Mouse (Mus musculus): Measurements from ENCODE around the gene Gadd45gip1.

Gadd45gip1 gene

GRCm38 (mm10) chr8:84831490-84831889 is at the start of gene Gadd45gip1:
TSS of gene Gadd45gip1 (plus strand) at chr8:84831522.
- no peak for DNase-seq (ENCODE audit: low spot score)

DNA sequence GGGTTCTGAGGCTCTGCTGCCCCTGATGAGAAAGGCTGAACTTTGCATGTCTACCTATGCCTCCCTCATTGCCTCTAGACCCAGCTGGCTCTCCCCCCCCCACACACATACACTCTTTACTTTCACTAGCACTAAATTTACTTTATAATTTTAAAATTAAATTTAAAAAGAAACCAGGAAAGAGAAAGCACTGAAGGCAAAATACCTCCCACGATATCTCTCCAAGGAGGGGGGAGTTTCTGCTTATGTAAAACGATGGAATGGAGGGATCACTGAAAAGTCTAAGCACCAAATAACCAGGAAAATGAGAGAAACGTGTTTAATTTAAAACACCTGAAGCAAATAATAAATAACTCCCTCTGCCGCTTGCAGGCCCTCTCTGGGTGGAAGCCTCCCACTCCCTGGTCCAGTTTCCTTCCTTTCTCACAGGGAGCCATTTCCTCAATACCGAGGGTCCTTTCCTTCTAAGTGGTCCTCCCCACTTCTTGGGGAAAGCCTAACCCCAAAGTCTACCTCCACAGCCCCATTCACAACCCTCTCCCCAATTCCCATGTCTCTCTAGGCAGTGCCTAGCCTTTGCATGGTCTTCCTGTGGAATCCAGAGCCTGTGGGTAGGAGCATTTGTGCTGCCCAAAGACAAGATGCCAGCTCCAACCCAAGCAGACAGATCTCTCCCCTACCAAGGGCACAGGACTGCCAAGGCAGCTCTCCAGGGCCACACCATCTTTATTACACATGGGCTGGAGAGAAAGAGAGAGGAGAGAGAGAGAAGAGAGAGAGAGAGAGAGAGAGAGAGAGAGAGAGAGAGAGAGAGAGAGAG is 49.4 kb upstream of the Gadd45gip1 start:
- DNase-seq (ENCODE audit: low spot score): no peak

DNA sequence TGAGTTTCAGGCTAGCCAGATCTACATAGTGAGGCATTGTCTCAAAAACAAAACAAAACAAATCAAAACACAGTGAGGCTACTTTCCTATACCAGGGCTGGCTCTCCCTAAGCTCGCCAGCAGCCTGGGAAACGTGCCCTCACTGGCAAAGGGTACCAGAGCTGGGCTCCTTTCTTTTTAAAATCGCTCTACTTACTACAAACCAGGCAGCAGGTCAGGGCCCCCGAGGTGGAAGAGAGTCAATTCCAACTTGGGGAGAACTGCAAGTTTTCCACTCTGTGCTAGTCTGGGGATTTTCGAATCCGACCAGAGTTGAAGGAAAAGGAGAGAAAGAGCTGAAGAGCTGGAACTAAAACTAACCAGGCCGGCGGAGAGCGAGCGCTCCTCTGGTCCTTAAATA is 48.6 kb upstream of the Gadd45gip1 start:
- no peak for DNase-seq (ENCODE audit: low spot score)

- no peak for DNase-seq (ENCODE audit: low spot score)
These were observed 48.0 kb upstream of the Gadd45gip1 start for GRCm38 (mm10) chr8:84783198-84783918.

- DNase-seq (ENCODE audit: low spot score): no peak
These were observed 47.3 kb upstream of the Gadd45gip1 start for GRCm38 (mm10) chr8:84783919-84784581.

DNA sequence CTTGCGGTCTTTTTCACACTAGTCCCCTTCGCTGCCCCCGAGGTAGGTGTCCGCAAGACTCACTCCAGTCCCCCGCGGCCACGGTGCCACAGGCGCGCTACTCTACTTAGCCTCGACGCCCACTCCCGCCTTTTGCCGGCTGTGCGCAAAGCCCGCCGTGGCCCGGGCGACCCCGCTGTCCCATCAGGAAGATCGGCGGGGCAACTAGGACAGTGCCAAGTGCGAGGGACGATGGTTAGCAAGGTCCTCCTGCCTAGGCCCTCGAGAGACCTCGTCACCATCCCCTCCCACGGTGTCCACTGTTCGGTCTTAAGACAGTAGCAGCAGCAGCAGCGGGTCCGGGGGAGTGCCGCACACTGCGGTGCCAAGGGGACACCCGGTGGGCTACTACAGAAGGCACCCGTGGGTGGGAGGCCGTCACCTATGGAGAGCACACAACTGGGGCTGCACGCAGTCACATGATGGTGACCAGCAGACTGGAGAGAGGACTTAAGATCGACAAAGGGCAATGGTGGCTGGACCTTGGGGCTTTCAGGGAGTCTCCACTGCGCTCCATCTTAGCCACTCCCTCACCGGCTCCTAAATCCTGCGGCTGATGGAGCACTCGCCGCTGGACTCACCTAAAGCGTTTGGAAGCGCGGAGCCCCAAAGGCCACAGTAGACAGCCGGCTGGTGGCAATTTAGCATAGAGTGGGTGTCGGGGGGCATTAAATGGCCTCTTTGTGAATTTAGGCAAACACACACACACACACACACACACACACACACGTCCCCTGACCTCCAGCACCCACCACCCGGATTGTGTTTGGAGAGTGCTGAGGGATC is 46.4 kb upstream of the Gadd45gip1 start:
- DNase-seq (ENCODE audit: low spot score): no peak

- no peak for DNase-seq (ENCODE audit: low spot score)
These were observed 45.9 kb upstream of the Gadd45gip1 start for GRCm38 (mm10) chr8:84785506-84785755.

DNA sequence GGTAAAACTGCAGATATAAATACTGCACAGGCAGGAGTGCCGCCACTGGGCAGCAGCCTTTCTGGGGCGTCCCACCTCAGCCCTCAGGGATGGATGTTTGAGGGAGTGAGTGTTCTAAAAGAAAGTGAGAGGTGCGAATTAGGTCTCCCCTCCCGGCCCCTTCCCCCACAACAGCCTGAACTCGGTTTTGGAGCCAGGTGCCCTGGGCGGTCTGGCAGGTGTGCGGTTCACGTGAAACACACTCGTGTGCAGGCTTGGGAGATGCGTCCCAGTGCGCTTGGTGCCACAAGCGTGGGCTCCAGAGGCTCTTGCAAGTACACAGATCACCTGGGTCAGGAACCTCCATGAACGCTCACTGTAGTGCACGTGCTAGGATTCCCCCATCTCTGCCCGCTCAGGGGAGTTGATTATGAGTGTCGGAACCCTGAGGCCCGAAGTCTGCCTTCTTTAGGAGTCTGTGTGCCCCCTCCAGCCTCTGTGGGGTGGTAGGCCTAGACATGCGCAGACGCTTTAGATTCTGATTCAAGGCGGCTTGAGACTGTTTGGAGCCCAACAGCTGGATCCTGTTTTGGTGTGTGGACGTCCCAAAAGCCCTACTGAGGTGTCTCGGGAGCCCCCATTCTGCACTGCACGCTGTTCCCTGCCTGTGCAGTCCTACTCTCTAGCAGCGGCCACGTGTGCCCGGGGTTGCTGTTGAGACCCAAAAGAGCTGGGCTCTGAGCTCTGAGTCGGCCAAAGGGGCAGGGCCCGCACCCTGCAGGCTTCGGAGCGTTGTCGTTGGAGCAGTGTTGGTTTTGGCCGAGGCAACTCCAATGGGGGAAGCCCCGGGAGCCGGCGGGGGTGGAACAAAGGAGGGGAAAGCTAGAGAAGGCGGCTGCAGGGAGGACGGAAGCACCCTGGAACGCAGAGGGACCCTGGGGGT is 45.3 kb upstream of the Gadd45gip1 start:
- DNase-seq (ENCODE audit: low spot score): no peak

DNA sequence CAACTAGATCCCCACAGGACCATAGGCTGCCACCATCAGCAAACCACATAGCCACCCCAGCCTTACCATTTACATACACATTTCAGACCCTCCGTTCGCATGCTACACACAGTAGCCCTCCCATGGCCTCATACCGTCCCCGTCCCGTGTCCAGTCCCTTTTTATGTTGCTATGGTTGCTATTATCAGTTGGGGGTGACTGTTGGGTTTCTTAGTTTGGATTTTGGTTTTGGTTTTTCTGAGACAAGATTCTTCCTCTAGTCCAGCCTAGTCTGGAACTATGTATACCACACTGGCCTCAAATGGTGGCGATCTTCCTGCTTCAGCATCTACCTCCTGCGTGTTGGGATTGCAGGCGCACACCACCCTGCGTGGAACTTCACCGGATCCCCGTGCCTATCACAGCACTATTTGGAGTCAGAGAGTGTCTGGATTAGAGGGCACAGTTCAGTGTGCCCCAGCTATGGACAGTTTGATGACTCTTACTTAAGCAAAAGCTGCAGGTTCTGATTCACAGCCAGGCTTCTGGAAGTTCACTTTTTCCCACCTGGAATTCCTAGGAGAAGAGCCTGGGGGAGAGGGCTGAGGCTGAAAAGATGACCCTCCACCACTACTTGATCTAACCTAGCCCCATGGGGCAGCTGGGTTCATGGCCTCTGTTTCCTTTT is 44.4 kb upstream of the Gadd45gip1 start:
- DNase-seq (ENCODE audit: low spot score): no peak

GRCm38 (mm10) chr8:84787523-84788302 is 43.6 kb upstream of the Gadd45gip1 start:
- no peak for DNase-seq (ENCODE audit: low spot score)

DNA sequence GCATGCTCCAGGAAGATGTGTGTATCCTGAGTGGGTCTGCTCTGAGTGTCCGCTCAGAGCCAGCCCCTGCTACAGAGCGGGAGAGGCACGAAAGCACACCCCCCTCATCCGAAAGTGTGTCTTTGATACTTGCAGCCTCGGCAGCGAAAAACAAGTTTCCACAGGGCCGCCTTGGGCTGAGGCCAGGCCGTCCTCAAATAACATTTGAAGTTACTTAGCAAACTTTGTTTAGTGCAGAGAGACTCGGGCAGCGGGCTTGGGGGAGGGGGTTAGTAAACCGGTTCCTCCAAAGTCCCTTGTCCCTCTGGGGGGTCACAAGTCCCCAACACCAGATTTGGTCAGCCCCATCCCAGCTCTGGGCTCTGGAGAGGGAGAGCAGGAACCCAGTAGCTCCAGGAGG is 42.4 kb upstream of the Gadd45gip1 start:
- DNase-seq (ENCODE audit: low spot score): no peak

DNA sequence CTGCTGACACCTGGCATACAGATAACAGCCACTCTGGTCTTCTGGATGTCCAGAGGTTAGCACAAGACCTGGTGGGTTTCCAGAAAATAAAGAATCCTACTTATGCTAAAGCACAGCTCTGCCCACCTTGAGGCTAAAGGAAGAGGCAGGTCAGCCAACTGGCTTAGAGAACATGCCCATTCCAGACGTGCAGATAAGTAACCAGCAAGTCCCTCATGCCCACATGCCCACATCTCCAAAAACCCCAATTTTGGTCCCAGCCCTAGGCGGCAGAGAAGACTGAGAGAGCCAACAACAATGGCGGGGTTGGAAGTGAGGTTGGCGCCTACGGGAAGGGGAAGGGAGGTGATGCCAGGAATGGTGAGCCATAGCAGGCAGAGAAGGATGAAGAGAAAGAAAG is 42.0 kb upstream of the Gadd45gip1 start:
- DNase-seq (ENCODE audit: low spot score): no peak

DNA sequence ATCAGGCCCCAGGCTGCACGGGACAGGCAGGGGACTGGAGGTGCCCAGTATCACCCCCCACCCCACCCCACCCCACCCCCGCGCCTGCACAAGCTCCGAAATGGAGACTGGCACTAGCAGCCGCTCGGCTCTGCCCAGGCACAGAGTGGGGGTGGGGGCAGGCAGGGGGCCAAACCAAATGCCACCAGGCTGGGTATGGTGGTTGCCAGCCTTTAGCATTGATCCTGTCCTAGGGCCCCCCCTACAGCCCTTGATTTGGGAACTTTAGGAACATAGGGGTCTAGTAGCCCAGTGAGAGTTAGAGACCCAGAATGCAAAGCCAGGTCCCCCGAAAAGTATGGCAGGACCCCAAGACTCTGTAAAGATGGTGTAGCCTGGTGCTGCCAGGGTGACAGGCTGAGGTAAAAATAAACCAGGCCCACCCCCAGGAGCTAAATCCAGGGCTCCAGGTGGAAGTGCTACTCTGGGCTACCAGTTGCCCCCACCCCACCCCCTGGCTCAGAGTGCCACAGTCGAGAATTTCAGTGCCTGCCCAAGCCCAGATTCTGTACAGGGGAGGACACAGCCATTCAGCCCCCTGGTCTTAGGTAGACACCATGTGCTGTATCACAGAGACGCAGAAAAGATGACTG is 41.4 kb upstream of the Gadd45gip1 start:
- DNase-seq (ENCODE audit: low spot score): no peak

GRCm38 (mm10) chr8:84790537-84790936 is 40.8 kb upstream of the Gadd45gip1 start:
- DNase-seq (ENCODE audit: low spot score): no peak

- DNase-seq (ENCODE audit: low spot score): no peak
These were observed 38.8 kb upstream of the Gadd45gip1 start for GRCm38 (mm10) chr8:84792429-84792947.

DNA sequence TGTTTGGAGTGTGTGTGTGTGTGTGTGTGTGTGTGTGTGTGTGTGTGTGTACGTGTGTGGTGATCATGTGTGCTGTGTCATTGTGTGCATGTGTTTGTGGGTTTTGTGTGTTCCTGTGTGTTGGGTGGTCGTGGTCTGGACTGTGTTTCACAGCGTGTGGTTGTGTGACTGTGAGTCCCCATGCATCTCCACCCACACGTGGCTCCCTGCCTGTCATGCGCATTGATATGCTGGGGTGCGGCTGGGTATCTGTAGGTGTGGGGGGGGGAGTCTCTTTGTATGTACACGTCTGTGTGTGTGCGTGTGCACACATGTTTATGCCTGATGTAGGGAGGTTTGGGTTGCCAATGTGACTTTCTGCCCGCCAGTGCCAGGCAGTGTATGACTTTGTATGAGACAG is 38.2 kb upstream of the Gadd45gip1 start:
- DNase-seq (ENCODE audit: low spot score): no peak

DNA sequence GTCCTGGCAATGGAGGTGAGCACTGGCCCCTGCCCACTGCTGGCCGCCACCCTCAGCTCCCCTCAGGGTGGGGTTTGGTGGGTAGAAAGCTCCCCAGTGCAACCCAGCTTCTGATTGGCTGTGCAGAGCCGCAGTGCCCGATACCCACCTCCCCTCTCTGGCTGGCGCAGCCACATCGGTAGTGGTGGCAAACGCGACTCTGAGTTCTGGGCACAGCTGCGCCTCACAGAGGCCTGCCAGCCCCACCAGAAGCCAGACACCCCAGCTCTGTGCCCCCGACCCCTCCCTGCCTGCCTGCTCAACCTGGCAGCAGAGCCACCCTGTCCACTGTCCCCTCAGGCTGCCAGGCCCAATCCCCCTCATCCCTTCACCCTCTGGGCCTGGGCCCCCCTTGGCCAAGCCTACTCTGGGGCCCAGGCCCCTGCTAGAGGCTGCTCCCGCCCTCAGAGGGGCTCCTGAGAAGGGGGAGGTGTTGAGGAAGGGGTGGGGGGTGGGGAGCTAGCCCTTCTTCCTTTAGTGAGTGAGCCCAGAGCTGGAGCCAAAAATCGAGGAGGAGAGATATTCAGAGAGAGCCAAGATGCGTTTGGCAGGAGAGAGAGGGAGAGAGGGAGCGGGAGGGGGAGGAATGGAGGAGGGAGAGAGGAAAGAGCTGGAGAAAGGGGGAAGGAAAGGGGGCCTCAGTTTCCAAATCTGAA is 37.4 kb upstream of the Gadd45gip1 start:
- no peak for DNase-seq (ENCODE audit: low spot score)

DNA sequence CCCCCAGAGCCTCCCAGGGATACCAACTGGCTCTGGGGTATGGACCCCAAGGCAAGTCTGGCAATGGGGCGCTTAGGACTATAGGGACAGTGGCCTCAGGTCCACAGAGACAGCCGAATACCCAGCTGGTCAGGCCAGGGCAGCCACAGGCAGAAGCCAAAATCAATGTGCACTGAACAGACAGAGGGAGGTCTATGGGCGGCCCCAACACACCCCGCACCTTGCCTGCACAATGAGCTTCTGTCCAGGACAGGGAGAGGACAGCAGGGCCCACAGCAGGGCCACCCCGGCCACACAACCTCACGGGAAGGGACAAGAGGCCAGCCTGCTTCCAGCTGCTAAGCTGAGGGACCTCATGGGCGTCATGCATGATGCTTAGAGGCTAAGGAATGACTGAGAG is 36.8 kb upstream of the Gadd45gip1 start:
- no peak for DNase-seq (ENCODE audit: low spot score)

All from layer of hippocampus, adult 9-10 months (tissue).